Mouse (Mus musculus) liver, embryonic 12.5 days (tissue): ENCODE results near the gene Il13ra1. TPM values are rescaled to one million over a fixed set of nuclear protein-coding genes. Genes with fewer than 3 reads are reported as not detected.

Source experiments
- ATAC-seq: fragments of 200-750 bp; cut with Nextera tagmentation; 2 replicates; pipeline ENCODE4 v1.8.0; 2017; ENCODE audit warnings: moderate number of reproducible peaks, mild to moderate bottlenecking, moderate library complexity
- H3K27ac ChIP-seq: fragments of 300-500 bp; sonication (generic); 2 replicates; pipeline ENCODE4 v1.5.1; 2016; ENCODE audit warnings: mild to moderate bottlenecking
- H3K27me3 ChIP-seq: fragments of 300-500 bp; sonication (generic); replicated peaks from 2 replicates; pipeline ENCODE4 v1.6.1; 2016; ENCODE audit warnings: mild to moderate bottlenecking, moderate library complexity
- H3K36me3 ChIP-seq: fragments of 300-500 bp; sonication (generic); 2 replicates; pipeline ENCODE4 v1.6.1; 2016; ENCODE audit warnings: mild to moderate bottlenecking, moderate library complexity
- H3K4me1 ChIP-seq: fragments of 300-500 bp; sonication (generic); 2 replicates; pipeline ENCODE4 v1.6.1; 2016
- H3K4me2 ChIP-seq: fragments of 300-500 bp; sonication (generic); 2 replicates; pipeline ENCODE4 v1.6.1; 2016; ENCODE audit warnings: mild to moderate bottlenecking, moderate library complexity
- H3K4me3 ChIP-seq: fragments of 300-500 bp; sonication (generic); 2 replicates; pipeline ENCODE4 v1.5.1; 2016; ENCODE audit warnings: mild to moderate bottlenecking, moderate library complexity
- H3K9ac ChIP-seq: fragments of 300-500 bp; sonication (generic); 2 replicates; pipeline ENCODE4 v1.6.1; 2016; ENCODE audit warnings: mild to moderate bottlenecking, moderate library complexity
- H3K9me3 ChIP-seq: fragments of 300-500 bp; sonication (generic); replicated peaks from 2 replicates; pipeline ENCODE4 v1.6.1; 2016; ENCODE audit warnings: mild to moderate bottlenecking, moderate library complexity
- WGBS: fragments of 180-500 bp; shearing (Covaris S2); methylation state at CpG from one replicate; pipeline ENCODE4 v1.1.7; 2016; ENCODE audit not compliant: insufficient replicate concordance; 5-methylcytosine and 5-hydroxymethylcytosine counted together
- polyA plus RNA-seq: library from polyadenylated mRNA; unstranded; fragments of >200 nt; fragmentation: Nextera tagmentation; extraction: Ambion mirVana; gene quantifications from 2 replicates; pipeline ENCODE4 v1.2.1, GENCODE M21; 2016

Gene Il13ra1
- polyA plus RNA-seq, 1 experiment from 2014 or later, result 4.1 TPM

DNA sequence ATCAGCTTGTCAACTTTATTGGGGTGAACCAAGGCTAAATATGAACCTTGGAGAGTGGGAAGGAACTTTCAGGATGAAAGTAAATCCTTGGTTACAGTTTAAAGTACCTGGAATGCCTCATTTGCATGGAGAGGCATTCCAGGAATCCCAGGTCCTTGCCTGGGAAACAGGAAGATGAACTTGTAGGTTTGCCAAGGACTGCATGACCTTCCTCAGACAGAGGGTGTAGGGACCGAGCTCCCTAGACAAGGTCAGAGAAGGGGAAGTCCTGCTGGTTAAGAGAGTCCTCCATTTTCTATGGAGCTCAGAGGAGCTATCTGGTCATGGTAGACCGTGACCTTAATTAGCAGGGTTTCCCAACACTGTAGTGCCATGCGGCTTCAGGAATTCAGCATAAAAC lies 99.3 kb downstream of the Il13ra1 start:
- no peaks in the 10 kb centered on the region for H3K36me3 ChIP-seq
- WGBS, result 68% methylated on average over 3 of the region's 3 CpGs
- H3K4me1 ChIP-seq, result no peaks in the 10 kb centered on the region
- H3K27ac ChIP-seq, result no peak overlapping the region
- no peaks in the 10 kb centered on the region for H3K9me3 ChIP-seq
- H3K4me2 ChIP-seq, result no peak overlapping the region
- ATAC-seq, result no peak
- no peak overlapping the region for H3K9ac ChIP-seq
- H3K27me3 ChIP-seq, result no peaks in the 10 kb centered on the region
- H3K4me3 ChIP-seq, result no peak overlapping the region

Other genes with a start within 250 kb of the Il13ra1 start
- gene Dock11, start 223.3 kb upstream of the Il13ra1 start, polyA plus RNA-seq, result 5.2 and 5.7 TPM in 2 replicates
- gene Zcchc12, start 83.8 kb downstream of the Il13ra1 start, polyA plus RNA-seq, result 1.2 and 2.1 TPM in 2 replicates
- gene Lonrf3, start 216.2 kb downstream of the Il13ra1 start, polyA plus RNA-seq, result 0.66 and 0.72 TPM in 2 replicates